Mouse (Mus musculus): Measurements from ENCODE around the gene Acaca. TPM values are rescaled to one million over a fixed set of nuclear protein-coding genes. Genes with fewer than 3 reads are reported as not detected.

Gene Acaca
- total RNA-seq, 2 experiments from 2014 or later, result 66.7 to 69.6 TPM

- TF ChIP-seq CTCF (conservative IDR thresholded peaks at IDR 0.05), result no peak
- no peak for DNase-seq (ENCODE audit: low spot score in 2 of 2)
- Histone ChIP-seq H3K4me3 (no peak overlapping the region), H3K27ac (0 out of 2 replicates have a peak overlapping the region, but pooled peaks have one; percentile 11)
These were observed 68.3 kb downstream of the Acaca start for GRCm38 (mm10) chr11:84197607-84198402.

- TF ChIP-seq CTCF (conservative IDR thresholded peaks at IDR 0.05), result no peak
- no peak overlapping the region for H3K4me3 ChIP-seq
- DNase-seq (ENCODE audit: low spot score in 2 of 2), result no peak
- no peak overlapping the region for H3K27ac ChIP-seq
These were observed 76.3 kb downstream of the Acaca start for GRCm38 (mm10) chr11:84205776-84206175.

GRCm38 (mm10) chr11:84210876-84211275 lies 81.4 kb downstream of the Acaca start:
- Histone ChIP-seq H3K27ac (no peak overlapping the region), H3K4me3 (no peak overlapping the region)
- DNase-seq (ENCODE audit: low spot score in 2 of 2), result no peak
- no peak for TF ChIP-seq CTCF (conservative IDR thresholded peaks at IDR 0.05)

GRCm38 (mm10) chr11:84218951-84219350 lies 89.5 kb downstream of the Acaca start:
- no peak for TF ChIP-seq CTCF (conservative IDR thresholded peaks at IDR 0.05)
- H3K27ac ChIP-seq, result no peak overlapping the region
- H3K4me3 ChIP-seq, result no peak overlapping the region
- no peak for DNase-seq (ENCODE audit: low spot score in 2 of 2)

- Histone ChIP-seq H3K27ac (no peak overlapping the region), H3K4me3 (no peak overlapping the region)
- TF ChIP-seq CTCF (conservative IDR thresholded peaks at IDR 0.05), result peak; percentile 85
- DNase-seq (ENCODE audit: low spot score in 2 of 2), result peak in 1 of 2 experiments; percentile 30
These were observed 114.1 kb downstream of the Acaca start for GRCm38 (mm10) chr11:84243562-84243961.

GRCm38 (mm10) chr11:84247370-84247769 lies 117.9 kb downstream of the Acaca start:
- TF ChIP-seq CTCF (conservative IDR thresholded peaks at IDR 0.05), result no peak
- no peak for DNase-seq (ENCODE audit: low spot score in 2 of 2)
- Histone ChIP-seq H3K4me3 (no peak overlapping the region), H3K27ac (no peak overlapping the region)

- Histone ChIP-seq H3K4me3 (no peak overlapping the region), H3K27ac (no peak overlapping the region)
- no peak for DNase-seq (ENCODE audit: low spot score in 2 of 2)
- no peak for TF ChIP-seq CTCF (conservative IDR thresholded peaks at IDR 0.05)
These were observed 121.7 kb downstream of the Acaca start for GRCm38 (mm10) chr11:84251170-84251569.

- DNase-seq (ENCODE audit: low spot score in 2 of 2), result no peak
- Histone ChIP-seq H3K4me3 (no peak overlapping the region), H3K27ac (no peak overlapping the region)
- TF ChIP-seq CTCF (conservative IDR thresholded peaks at IDR 0.05), result no peak
These were observed 123.0 kb downstream of the Acaca start for GRCm38 (mm10) chr11:84252425-84252824.

- DNase-seq (ENCODE audit: low spot score in 2 of 2), result no peak
- H3K4me3 ChIP-seq, result no peak overlapping the region
- no peak for TF ChIP-seq CTCF (conservative IDR thresholded peaks at IDR 0.05)
- H3K27ac ChIP-seq, result no peak overlapping the region
These were observed 126.4 kb downstream of the Acaca start for GRCm38 (mm10) chr11:84255879-84256278.

GRCm38 (mm10) chr11:84258053-84258710 lies 128.7 kb downstream of the Acaca start:
- Histone ChIP-seq H3K27ac (no peak overlapping the region), H3K4me3 (no peak overlapping the region)
- no peak for DNase-seq (ENCODE audit: low spot score in 2 of 2)
- TF ChIP-seq CTCF (conservative IDR thresholded peaks at IDR 0.05), result no peak

GRCm38 (mm10) chr11:84264490-84264889 lies 135.0 kb downstream of the Acaca start:
- no peak overlapping the region for H3K4me3 ChIP-seq
- peak; percentile 87 for TF ChIP-seq CTCF (conservative IDR thresholded peaks at IDR 0.05)
- DNase-seq (ENCODE audit: low spot score in 2 of 2), result peak; percentile 18 to 21
- H3K27ac ChIP-seq, result no peak overlapping the region

GRCm38 (mm10) chr11:84268068-84268467 lies 138.6 kb downstream of the Acaca start:
- peak; percentile 72 for TF ChIP-seq CTCF (conservative IDR thresholded peaks at IDR 0.05)
- Histone ChIP-seq H3K27ac (no peak overlapping the region), H3K4me3 (no peak overlapping the region)
- DNase-seq (ENCODE audit: low spot score in 2 of 2), result no peak

GRCm38 (mm10) chr11:84270511-84270910 lies 141.0 kb downstream of the Acaca start:
- no peak overlapping the region for H3K27ac ChIP-seq
- TF ChIP-seq CTCF (conservative IDR thresholded peaks at IDR 0.05), result no peak
- H3K4me3 ChIP-seq, result no peak overlapping the region
- no peak for DNase-seq (ENCODE audit: low spot score in 2 of 2)

- TF ChIP-seq CTCF (conservative IDR thresholded peaks at IDR 0.05), result no peak
- Histone ChIP-seq H3K4me3 (no peak overlapping the region), H3K27ac (no peak overlapping the region)
- no peak for DNase-seq (ENCODE audit: low spot score in 2 of 2)
These were observed 142.5 kb downstream of the Acaca start for GRCm38 (mm10) chr11:84271948-84272347.
